Mouse (Mus musculus) cerebral cortex, adult 2 months (tissue): ENCODE data around the gene Tspan5.

Source experiments
- WGBS: fragments of 180-500 bp; shearing (Covaris S2); methylation state at CpG from one replicate; pipeline ENCODE4 v1.1.7; 2018; 5-methylcytosine and 5-hydroxymethylcytosine counted together

Tspan5 gene

DNA sequence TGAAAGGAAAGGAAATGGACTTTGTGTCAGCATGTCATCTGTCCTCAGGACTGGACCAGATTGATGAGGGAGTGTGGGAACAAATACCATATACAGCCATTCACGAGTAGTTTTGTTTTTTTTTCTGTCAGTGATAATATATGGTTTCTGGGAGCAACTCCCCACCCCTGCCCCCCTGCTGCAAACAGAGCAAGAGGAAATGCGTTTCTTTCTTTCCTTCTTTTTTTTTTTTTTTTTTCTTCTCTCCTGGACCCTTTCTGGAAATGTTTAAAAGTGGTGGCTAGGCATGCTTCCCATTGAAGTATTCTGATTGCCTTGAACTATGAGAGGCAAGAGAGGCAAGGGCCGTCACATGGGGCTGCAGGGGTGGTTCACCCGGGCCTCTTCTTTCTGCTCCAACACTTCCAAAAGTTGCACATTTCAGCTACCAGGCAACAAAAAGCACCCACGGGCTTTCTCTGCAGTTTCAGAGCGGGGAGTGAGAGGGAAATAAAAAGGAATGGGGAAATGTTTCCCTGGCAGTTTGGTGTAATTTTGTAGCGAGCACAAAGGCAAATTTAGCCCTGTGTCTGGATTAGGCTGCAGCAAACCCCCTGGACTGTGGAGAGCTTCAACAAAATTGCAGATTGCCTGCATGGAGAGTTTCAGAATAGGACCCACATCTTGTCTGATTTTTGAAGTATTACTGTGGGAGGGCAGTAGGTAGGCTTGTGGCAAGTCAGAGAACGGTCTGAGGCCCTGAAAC lies 2.2 kb downstream of the Tspan5 start:
- WGBS: 21% methylated on average over 8 of the region's 8 CpGs

DNA sequence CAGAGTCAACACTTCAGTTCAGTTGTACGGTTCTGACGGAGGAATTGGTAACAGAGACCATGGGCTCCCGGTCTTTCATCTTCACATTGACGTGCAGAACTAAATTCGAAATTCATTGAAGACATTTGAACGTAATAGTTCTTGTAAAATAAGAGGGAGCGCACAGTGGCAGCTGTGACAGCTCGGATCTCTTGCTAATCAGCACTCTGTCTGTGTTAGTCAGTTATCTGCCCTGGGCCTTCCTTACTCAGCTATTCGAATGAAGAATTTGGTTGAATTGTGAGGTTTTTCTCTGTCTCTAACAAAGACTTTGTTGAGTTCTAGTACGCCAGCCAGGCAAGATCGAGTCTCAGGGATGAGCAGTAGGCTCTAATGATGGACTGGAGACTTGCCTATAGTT lies 3.1 kb downstream of the Tspan5 start:
- 31% methylated on average over 11 of the region's 11 CpGs for WGBS

DNA sequence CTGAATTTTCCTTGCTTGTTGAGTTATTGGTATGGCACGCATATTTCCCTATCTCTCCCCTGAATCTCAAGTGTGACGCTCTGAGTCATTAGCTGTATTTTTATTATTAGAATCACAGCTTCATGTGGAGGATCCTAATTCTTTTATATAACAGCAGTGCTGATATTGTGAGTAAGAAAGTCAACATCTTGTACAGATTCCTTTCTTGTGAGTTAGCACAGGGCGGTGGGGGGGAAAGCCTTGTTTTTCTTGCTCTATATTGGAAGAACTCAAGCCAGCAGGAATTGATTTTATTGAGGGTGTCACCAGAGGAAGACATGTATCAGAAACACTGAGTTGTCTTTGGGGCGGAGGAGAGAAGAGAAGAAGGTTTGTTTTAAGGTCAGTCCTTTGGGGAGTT lies 3.6 kb downstream of the Tspan5 start:
- 26% methylated on average over 4 of the region's 4 CpGs for WGBS

DNA sequence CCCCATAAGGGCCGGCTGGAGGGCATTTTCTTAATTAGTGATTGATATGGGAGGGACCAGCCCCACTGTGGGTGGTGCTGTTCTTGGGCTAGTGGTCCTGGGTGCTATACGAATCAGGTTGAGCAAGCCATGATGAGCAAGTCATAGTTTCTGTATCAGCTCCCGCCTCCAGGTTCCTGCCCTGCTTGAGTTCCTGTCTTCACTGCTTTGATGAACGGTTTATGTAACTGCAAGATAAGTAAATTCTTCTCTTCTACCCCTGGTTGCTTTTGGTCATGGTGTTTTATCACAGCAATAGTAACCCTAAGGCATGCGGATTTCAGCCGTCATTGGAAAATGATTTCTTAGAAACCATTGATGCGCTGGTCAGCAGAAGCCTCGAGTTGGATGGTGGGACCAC lies 4.6 kb downstream of the Tspan5 start:
- WGBS: 49% methylated on average over 8 of the region's 8 CpGs

DNA sequence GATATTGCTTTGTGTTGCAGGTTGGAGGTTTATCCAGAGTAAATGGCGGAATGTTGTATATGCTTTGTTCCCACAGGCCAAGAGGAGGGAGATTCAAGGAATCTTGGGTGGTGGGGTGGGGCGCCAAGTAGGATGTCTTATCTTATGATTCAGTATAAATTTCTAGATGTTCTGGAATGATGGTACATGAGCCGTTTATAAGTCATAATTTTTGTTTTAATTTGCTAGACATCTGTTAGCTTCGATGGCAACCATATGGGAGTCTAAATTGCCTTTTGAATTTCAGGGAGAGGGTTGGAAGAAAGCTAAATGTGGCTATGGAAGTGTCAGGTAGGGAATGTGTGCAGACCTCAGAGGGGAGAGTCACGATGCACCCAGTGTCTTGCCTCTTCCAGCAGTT lies 5.0 kb downstream of the Tspan5 start:
- 48% methylated on average over 5 of the region's 5 CpGs for WGBS

DNA sequence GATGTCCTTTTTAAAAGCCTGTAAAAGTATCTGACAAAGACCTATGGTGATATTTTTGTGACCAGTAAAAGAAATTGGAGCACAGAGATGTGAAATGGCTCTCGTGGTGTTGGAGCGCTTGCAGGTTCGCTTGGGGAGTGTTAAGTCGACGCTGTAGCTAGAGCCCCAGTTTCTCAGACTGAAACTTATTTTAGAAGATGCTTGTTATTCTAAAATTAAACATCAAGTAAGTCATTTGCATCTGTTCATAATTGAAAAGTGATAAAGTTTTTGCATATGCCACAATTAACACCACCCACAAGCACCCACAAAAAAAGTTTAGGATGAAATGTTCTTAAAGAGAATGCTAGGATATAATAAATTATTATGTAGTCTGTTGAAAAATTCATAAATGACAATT lies 6.0 kb downstream of the Tspan5 start:
- WGBS: 62% methylated on average over 5 of the region's 5 CpGs

DNA sequence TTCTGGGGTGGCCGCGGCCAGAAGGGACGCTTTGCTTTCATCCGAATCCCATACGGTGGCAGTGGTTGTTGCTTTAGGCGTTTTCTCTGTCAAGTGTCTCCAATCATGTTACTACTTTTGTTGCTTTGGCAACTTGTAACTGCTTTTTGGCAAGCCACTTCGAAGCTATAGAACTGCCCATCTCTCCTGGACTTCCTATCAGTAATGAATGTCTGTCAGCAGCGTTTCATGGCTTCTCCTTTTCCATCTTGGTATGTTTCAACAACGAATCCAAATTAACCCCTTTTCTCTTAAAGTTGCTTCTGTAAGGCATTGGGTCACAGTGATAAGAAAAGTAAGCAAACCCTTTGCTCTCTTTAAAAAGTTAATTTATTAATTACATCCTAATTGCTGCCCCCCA lies 7.7 kb downstream of the Tspan5 start:
- WGBS: 35% methylated on average over 9 of the region's 9 CpGs

DNA sequence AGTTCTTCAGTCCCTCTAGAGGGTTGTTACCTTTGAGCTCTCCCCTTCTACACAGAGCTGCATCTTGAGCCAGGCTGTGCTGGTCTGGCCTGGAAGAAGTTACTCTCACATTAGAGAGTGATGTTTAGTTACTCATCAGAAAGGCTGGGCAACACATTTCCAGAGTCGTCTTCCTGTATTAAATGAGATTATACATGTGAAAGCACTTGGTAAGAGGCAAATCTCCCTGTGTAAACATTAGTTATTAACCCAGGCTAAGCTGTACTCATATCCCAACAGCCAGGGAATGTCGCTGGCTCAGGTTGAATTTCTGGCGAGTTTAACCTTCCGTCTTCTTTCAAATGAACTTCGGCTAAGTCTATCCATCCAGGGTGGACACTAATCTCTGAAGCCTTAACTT lies 9.3 kb downstream of the Tspan5 start:
- WGBS: 78% methylated on average over 5 of the region's 5 CpGs

DNA sequence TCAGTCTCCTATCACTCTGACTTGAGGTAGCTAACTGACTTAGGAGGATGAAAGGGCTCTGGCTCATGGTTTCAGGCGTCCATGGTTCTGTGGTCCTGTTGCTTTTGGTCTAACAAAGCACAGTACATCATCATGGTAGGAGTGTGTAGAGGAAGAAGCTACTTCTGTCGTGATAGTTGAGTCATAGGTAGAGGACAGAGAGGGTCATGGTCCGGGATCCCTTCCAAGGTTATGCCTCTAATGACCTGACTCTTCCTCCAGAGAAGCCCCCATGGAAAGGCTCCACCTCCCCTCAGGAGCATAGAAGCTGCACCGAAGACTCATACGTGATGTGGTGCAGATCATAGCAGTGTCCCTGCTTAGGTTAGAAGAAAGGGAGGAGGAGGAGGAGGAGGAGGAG lies 10.1 kb downstream of the Tspan5 start:
- 43% methylated on average over 5 of the region's 5 CpGs for WGBS

DNA sequence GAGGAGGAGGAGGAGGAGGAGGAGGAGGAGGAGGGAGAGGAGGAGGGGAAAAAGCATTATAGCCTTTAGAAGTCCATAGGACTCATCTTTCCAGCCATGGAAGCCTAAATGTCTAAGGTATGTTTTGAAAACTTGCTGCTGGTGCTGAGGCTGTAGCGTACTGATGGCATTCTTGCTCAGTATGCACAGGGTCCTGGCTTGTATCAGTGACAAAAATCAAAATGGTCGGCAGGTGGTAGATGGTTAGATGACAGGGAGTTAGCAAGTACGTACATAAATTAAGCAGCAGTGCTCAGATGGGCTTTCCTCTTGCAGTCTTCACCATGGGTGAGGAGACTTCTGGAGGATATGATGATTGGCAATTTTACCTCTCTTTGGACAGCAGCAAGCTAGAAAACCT lies 10.8 kb downstream of the Tspan5 start:
- 24% methylated on average over 3 of the region's 3 CpGs for WGBS

DNA sequence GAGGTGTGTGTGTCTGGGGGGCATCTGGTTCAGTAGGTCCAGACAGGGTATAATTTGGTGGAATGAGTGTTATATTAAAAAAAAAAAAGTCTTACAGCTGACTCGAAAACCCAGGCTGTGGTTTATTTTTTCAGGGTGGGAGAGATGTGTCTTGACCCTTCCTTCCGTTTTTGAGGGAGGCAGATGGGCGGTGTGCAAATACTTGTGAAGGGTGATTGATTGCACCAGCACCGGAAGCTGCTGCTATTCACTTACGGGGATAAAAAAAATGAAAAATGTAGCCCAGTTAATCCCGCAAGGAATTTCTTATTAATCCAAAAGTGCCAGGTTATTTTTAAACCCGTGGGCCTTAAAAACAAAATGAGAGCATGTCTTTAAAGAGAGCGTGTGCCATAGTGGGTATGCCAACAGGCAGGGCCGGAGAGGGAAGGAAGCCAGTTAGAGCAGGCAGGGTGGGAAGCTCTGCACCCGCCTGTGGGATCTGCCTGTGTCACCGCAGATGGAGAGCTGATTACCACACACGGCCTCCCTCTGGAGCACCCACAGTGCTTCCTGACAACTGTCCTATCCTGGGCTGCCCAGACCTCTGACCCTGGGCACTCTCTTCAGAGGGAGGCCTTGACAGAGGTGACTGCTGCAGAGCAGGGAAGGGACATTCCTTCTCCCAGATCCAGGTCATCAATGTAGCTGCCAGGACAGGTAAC lies 11.3 kb downstream of the Tspan5 start:
- 14% methylated on average over 12 of the region's 12 CpGs for WGBS

DNA sequence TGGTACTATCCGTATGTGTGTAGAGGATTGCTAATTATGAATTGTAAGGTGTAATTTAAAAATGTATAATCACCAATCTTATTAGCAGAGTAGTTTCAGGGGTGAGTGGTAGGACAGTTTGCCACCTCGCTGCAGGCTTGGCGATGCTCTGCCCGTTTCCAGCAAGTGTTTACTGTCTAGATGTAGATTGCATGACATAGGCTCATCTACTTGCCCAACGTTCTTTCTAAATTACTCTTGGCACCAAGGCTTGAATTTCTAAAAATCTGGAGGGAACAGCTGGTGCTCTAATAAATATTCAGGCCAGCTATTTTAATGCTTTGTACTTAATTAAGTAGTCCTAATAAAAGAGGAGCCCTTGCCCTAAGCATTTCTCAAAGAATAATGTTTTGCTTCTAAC lies 12.3 kb downstream of the Tspan5 start:
- 54% methylated on average over 5 of the region's 5 CpGs for WGBS

DNA sequence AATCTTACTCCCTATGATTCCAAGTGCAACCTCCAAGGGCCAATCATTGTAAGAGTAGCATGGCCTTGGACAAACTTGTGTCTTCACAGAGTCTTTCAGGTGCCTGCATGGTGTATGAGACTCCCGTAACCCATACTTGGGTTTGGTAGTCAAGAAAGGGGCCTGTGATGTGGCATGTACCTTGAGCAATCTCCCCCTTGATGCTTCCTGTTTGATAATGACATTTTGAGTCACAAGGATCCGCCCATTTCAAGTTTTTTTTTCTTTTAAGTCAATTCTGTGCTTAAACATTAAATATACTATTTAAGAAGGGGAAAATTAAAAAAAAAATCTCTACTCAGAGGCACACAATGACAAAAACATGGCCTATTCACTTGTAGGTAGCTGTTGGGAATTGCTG lies 15.3 kb downstream of the Tspan5 start:
- WGBS: 99% methylated on average over 2 of the region's 2 CpGs

DNA sequence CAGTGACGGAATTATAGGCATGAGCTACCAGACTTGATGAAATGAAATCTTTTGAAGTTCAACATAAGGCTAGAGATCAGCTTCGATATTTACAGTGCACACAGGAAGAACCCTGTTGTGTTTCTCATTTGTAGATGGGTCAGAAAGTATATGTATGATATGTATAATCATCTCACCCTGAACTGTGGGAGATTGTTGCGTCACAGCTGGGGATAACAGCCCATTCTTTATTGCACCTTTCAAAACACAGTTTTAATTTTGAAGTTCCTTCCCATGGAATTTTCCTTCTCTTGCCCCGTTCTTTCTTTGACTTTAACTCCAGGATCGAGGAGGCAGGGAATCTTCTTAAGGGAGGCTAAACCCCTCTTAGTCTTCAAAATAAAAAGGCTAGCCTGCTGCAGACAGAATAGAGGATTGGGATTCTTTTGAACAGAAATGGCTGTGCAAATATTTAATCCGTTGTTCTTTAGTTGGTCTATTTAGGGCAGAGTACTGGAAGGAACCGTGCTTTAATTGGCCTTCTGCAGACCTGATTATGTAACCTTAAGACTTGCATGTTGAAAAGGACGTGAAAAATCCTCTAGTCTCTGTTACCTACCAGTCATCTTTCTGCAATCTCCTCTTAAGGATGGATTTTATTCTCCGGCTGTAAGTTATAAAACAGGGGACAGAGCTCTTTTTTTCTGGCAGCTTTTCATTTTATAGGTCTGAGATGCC lies 18.1 kb downstream of the Tspan5 start:
- WGBS: 21% methylated on average over 9 of the region's 9 CpGs

DNA sequence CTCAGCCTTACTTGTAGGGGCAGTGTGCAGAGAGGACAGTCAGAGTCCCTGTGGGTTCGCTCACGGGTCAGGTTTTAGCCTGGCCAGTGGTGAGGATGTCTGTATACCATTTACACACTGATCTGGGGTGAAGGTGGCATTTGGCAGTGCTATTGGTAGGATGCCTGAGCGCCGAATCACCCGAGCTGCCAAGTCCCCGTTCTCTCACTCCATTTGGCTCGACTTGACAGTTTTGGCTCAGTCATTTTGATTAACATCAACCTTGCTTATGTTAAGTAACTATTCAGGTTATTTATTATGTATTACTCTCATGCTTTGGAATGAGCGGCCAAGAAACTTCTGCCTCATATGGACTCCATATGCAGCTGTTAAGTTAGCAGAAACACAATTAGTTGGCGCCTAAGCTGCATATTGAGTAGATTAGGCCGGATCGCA lies 18.7 kb downstream of the Tspan5 start:
- WGBS: 41% methylated on average over 11 of the region's 11 CpGs

DNA sequence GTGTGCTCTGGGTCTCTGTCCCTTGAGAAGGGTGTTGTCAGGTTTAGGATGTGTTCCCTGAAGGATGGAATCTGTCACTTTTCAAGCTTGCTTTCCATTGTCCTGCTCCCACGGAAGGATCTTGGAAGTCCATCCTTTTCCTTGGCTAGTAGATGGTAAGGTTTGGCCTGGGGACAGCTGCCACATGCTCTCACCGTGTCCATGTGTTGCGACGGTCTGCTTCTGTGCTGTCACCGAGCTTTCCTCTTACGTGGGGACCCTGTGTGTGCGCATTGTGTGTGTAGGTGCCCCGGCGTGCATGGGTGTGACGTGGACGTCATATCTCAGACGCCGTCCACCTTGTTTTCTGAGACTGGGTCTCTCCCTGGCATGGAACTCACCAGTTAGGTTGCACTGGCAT lies 19.5 kb downstream of the Tspan5 start:
- WGBS: 75% methylated on average over 13 of the region's 13 CpGs

DNA sequence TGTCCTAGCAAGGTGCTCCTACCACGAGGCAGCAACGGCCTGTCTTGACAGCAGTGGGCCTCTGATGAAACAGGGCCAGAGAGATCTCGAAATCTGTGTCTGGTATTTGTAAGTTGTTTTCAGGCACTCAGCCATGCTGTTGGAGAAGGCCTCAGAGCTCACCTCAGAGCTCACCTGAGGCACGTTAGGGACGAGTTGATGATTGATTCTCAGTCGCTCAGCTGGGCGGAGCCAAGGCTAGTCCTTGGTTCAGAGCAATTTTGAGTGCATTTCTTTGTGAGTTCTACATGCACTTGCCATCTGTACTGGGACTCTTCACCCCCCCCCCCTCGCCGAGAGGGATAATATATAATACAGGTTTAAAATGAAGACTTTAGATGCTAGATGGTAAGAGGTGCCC lies 21.9 kb downstream of the Tspan5 start:
- WGBS: 83% methylated on average over 9 of the region's 9 CpGs

DNA sequence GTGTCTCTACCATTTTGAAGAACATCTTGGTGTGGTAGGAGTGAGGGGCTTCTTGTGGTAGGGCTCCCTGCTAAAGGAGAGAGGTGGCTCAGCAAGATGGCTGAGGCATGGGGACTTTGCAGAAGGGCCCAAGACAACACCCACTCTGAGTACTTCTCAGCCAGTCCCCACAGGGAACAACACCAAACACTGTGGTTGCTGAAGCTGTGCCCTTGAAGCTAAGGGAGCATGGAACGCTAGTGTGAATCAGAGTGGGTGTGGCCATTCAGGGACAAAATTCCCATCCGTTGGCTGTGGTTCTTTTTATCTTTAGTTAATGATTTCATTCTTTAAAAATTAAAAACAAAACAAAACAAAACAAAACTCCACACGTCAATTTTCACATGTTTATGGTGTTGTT lies 22.8 kb downstream of the Tspan5 start:
- 49% methylated on average over 3 of the region's 3 CpGs for WGBS

DNA sequence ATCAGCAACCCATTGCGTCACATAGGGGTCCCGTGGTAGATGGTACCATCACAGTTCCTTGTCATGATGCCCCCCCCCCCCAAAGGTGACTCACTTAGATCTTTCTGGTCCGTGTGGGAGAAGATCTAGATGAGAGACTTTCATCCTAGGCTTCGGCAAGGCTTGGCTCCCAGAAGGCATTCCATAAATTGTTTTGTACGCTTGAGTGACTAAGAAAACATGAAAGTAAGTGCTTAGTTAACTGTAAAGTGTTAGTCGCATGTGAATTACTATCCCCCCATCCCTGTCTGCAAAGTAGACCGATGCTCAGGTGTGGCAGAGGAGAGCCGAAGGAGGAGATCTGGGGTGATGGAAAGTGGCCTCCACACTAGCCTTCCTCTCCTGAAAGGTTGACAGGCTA lies 25.0 kb downstream of the Tspan5 start:
- WGBS: 60% methylated on average over 8 of the region's 8 CpGs

DNA sequence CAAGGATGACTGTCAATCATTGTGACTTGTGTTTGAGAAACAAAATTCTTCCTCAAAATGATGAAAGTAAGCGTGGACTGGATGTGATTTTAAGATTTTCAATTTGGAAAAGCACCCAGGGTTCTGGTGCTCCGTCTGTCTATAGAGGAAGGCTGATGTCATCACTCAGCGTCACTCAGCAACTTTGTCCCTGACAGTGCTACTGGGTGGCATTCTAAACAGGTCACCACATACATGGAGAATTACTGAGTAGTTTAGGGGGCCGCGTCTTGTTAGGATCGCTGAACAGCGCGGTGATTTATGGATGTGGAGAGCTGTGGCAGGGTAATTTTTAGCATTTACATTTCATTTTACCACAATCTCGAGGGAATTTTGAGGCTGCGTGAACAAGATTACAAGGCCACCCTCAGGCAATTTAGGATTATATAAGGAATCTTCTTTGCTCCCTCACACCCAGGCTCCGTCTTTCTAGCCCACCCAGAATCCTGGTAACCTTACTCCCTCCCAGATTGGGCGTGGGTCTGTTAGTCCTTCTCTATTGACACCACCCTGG lies 26.6 kb downstream of the Tspan5 start:
- WGBS: 44% methylated on average over 12 of the region's 12 CpGs

DNA sequence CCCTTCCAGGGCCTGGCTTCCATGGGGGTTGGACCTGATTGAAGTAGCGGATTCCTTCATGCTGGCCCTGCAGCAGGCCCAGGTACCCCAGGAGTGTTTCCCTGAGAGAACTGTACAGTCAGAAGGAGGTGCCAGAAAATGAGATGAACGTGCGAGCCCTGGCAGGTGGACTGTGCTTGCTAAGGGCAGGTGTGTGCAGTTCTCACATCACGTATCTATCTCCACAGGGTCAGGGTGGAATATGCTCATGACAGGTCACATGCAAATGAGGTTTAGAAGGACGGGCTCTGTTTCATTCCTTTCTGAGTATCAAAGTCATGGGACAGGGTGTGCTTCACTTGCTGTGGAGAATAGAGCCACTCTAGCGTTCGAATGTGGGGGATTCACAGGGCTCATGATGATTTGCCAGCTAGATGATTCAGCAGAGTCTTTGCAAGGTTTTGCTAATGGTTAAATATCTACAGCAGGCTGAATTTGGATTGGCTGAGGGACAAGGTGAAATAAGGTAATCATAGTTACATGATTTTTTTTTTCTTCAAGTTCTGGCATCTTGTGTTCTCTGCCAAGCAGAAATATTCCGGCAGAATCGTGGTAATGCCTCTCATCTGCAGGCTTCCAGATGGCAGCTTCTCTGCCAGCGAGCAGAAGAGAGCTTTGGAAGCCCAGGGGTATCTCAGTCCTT lies 28.8 kb downstream of the Tspan5 start:
- WGBS: 32% methylated on average over 10 of the region's 10 CpGs
